Mouse (Mus musculus) liver, adult 10 weeks (tissue): ENCODE results near the gene Ascl5. TPM values are rescaled to one million over a fixed set of nuclear protein-coding genes. Genes with fewer than 3 reads are reported as not detected.

Experiments used
- polyA plus RNA-seq: library from polyadenylated mRNA; stranded (reverse); fragments of 350-450 nt; fragmentation: Illumina TruSeq; extraction: RNeasy Lipid Tissue Mini Kit (QIAGEN cat#74804); gene quantifications from one replicate; pipeline ENCODE4 v1.2.3, GENCODE M21; 2014; ENCODE audit warnings: low read depth, low replicate concordance

Gene Ascl5
- polyA plus RNA-seq: not detected

DNA sequence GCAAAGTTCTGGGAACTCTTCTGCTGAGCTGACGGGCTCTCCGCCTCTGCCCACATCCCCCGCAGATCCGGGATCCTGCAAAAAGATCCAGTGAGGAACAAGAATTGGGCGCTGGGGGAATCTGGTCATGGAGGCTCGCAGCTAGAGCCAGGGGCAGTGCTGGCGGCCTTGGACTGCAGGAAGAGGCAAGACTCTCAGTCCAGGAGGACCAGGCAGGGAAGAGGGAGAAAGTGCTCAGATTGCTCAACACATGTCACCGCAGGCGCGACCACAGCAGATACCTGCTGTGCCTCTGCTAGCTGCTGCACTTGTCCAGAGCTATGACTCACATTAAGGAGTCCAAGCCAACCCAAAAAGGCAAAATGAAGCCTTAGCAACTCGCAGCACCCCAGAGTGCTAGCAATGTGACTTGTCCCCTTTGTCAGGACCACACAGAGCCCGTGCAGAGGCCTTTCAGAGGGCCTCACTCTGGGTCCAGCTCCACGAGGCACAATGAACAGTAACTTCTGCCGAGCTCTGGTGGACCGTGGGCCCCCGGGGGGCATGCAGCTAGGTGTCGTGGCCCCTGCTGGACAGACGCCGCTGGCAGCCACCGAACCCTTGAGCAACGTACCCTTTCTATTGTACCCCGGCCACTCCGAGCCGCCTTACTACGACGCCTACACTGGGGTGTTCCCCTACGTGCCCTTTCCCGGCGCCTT, at the start of gene Ascl5:
Gene Ascl5, plus strand, starts transcription at position 493 of the 701 bp plus-strand sequence.

DNA sequence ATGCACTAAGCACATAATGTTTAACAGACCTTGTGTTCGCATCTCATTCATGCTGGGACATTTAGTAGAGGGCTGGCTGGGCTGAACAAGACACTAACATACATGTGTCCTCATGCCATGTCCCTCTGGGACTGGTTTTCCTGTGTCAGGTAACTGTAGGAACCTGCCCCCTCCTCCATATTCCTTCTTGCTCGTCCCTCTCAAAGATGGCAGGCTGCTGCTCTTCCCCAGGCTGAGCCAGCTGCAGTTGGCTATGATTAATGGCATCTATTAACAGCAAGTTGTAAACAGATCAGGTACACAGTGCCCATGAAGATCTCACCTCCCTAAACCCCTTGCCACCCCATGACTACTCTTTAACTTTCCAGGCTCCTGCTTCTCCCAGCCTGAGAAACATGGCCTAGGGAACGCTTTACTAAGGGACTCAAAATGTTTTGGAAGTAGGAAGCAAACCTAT, 44.3 kb upstream of the Ascl5 start, which contains the start of gene Igfn1:
Gene Igfn1, minus strand, starts transcription at position 51 of the 457 bp plus-strand sequence.

DNA sequence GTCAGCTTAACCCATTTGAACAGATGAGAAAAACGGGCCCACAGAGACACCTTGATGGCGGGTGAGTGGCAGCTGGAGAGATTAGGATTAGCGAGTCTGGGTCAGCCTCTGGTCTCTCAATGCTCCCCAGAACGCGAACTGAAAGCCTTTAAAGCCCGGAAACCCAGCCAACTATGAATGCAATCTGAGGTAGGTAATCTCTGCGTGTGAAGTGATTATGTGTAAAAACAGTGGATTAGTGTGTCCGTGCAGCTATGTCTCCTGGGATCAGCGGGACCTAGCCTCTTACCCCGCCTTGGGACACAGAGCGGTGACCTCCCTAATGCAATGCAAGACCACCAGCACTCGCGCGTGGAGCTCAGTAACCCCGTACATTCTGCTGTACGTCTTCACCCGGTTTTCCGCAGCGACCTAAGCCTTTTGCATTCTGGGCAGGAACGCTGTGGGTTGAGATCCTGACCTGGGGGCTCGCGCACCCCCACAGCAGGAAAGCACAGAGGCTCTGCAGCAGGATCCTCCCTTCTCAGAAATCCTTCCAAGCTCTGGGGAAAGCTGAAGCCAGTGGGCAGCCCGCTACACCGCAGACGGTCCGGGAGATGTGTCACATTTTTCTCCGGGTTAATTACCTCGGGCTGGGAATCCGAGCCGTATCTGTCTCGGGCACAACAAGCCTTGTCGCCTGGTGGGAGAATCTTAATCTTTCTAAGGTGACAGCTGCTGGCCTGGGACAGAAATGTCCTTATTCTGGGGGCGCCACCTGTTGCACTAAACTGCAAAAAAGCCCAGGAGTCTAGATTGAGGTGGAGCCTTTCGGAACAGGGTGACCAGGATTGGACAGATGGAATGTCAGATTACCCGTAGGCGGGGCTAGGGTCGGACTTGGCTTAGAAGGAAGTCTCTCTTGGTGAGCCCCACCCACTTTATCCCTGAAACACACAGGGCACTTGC, 43.1 kb upstream of the Ascl5 start, which contains the start of gene Tmem9:
Gene Tmem9, plus strand, starts transcription at position 940 of the 948 bp plus-strand sequence.

DNA sequence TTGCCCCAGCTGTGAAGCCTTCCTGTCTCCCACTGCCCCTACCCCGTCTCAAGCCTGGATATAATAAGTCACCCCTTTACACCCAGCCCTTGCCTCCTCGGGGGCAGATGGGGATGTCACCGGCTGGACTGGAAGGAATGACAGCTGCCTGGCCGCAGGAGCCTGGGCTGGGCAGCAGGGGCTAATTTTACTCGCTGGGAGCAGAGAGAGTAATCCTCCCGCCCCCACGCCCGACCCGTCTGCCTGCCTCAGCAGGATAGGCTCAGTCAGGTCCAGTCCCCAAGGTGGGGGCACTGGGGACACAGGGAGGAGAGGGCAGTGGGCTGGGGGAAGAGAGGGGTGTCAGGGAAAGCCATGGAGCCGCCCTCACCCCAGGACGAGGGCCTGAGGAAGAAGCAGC, 1.9 kb downstream of the Ascl5 start, which contains the start of gene Cacna1s:
Gene Cacna1s, plus strand, starts transcription at position 204 of the 400 bp plus-strand sequence.

Other genes with a start within 250 kb of the Ascl5 start
- gene Lad1, start 232.2 kb upstream of the Ascl5 start, polyA plus RNA-seq: 0.29 TPM
- not detected for gene Tnnt2, start 214.4 kb upstream of the Ascl5 start, polyA plus RNA-seq
- gene Pkp1, start 131.6 kb upstream of the Ascl5 start, polyA plus RNA-seq: not detected
- not detected for gene Igfn1, start 44.5 kb upstream of the Ascl5 start, polyA plus RNA-seq
- gene Tmem9, start 42.7 kb upstream of the Ascl5 start, polyA plus RNA-seq: 2.5 TPM
- not detected for gene Cacna1s, start 1.9 kb downstream of the Ascl5 start, polyA plus RNA-seq
- 0.08 TPM for gene Kif21b, start 80.6 kb downstream of the Ascl5 start, polyA plus RNA-seq
- not detected for gene Mroh3, start 162.0 kb downstream of the Ascl5 start, polyA plus RNA-seq
- not detected for gene Inava, start 183.5 kb downstream of the Ascl5 start, polyA plus RNA-seq
- not detected for gene Gpr25, start 210.1 kb downstream of the Ascl5 start, polyA plus RNA-seq